Mouse (Mus musculus) cerebellum, adult 2 months (tissue): Measurements from ENCODE around the gene Mgat3.

ENCODE experiments used
- CTCF ChIP-seq: fragments of 200-500 bp; IDR thresholded peaks from 2 replicates; pipeline ENCODE4 v1.5.1; 2011; ENCODE audit warnings: low read depth, mild to moderate bottlenecking, control low read depth, low read length, moderate library complexity, borderline replicate concordance; ENCODE audit not compliant: insufficient read depth
- POLR2A ChIP-seq: fragments of 200-500 bp; IDR thresholded peaks from 2 replicates; pipeline ENCODE4 v1.6.1; 2011; ENCODE audit warnings: low read length, control low read depth, borderline replicate concordance; ENCODE audit not compliant: insufficient read depth

DNA sequence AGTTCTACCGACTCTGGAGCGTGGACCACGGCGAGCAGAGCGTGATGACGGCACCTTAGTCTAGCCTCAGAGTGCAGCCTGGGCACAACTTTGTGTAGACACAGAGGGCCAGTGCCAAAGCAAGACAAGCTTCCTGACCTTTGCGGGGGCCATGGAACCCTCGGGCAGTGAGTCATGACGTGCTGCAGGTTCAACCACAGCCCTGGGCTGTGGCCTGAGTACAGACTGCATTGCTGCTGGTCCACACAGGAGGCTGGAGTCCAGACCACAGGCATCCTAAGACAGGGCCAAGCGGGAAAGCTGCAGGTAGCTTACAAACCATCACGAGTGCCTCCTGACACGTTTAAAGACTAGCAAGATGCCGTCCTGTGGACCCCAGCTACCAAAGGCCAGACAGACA is 13.3 kb upstream of the Mgat3 start:
- TF ChIP-seq CTCF (no peak), POLR2A (no peak)
